ENCODE assay signal across 8 mouse cellular contexts in genomic region chr11:63264432-63265061, GRCm38 (mm10).
DNase-seq lines count a peak whose midpoint lies in the region; ATAC-seq and TF ChIP-seq lines count a peak whose summit lies in the region.

No protein-coding gene starts in this region.

- intact Hi-C loops in gastrocnemius, postnatal 14 days (cut with DNase I; ENCODE audit: low total_unique reads), result no loop called here

- no peak overlapping the region for H3K4me3 ChIP-seq in hindbrain, postnatal 0 days (ENCODE audit: low read length)

- no peaks in the 10 kb centered on the region for H3K4me1 ChIP-seq in hindbrain, postnatal 0 days (ENCODE audit: insufficient read depth, low read length)

- no peak for ATAC-seq in hindbrain, postnatal 0 days
- no peak; the same call in 1 of the 2 replicates for ATAC-seq in frontal cortex, adult (ENCODE audit: low TSS enrichment)

- H3K9ac ChIP-seq in hindbrain, postnatal 0 days (replicated peaks; ENCODE audit: low read length), result no peak overlapping the region

- peak; percentile 75 for TF ChIP-seq CTCF in hindbrain, postnatal 0 days (IDR thresholded peaks at IDR 0.05; ENCODE audit: low read depth)

- H3K9me3 ChIP-seq in hindbrain, postnatal 0 days (ENCODE audit: low read length), result no peaks in the 10 kb centered on the region

- no peaks in the 10 kb centered on the region for H3K27me3 ChIP-seq in hindbrain, postnatal 0 days (ENCODE audit: insufficient read depth, low read length)

- DNase-seq in embryo, embryonic 10 days (ENCODE audit: low spot score), result peak; percentile 67
- no peak for DNase-seq in embryo, embryonic 9.5 days (ENCODE audit: extremely low spot score)
- peak; percentile 42 for DNase-seq in 3134 (ENCODE audit: extremely low read depth, insufficient read length, low spot score)
- peak; percentile 22 to 40 for DNase-seq in adrenal gland, postnatal 36 days
- DNase-seq in hindbrain, postnatal 0 days (ENCODE audit: low spot score), result peak; percentile 43
- DNase-seq in lung, postnatal 10 days, result peak; percentile 50
- DNase-seq in gastrocnemius, postnatal 14 days, result no peak

- 0 out of 2 replicates have a peak overlapping the region, but pooled peaks have one; percentile 6 for H3K4me2 ChIP-seq in hindbrain, postnatal 0 days (ENCODE audit: low read depth, low read length)

- 57% methylated on average over 9 of the region's 9 CpGs for WGBS in hindbrain, postnatal 0 days

- no peaks in the 10 kb centered on the region for H3K36me3 ChIP-seq in hindbrain, postnatal 0 days (ENCODE audit: insufficient read depth, low read length)

- H3K27ac ChIP-seq in hindbrain, postnatal 0 days, result no peak overlapping the region

Comparison
In these comparisons a context has a peak if more than half of its experiments do, and no peak if none do; other contexts are left out.
1. DNase-seq: peak in embryo, embryonic 10 days (single experiment), 3134 (single experiment), adrenal gland, postnatal 36 days (2 of 2), hindbrain, postnatal 0 days (single experiment) and lung, postnatal 10 days (single experiment); none in embryo, embryonic 9.5 days (single experiment) and gastrocnemius, postnatal 14 days (single experiment).